Mouse (Mus musculus): ENCODE results near the gene Chn2. TPM values are rescaled to one million over a fixed set of nuclear protein-coding genes. Genes with fewer than 3 reads are reported as not detected.

Chn2 gene
- total RNA-seq, 2 experiments from 2014 or later, result 55.3 to 56.6 TPM

- intact Hi-C loops (cut with DNase I), result no loop called here
- no peak for DNase-seq (ENCODE audit: extremely low spot score in 1 of 2, low spot score in 2 of 2)
Measured at GRCm38 (mm10) chr6:54331765-54332164, 292.4 kb downstream of the Chn2 start.

GRCm38 (mm10) chr6:54332203-54332602 lies 292.8 kb downstream of the Chn2 start:
- no peak for DNase-seq (ENCODE audit: extremely low spot score in 1 of 2, low spot score in 2 of 2)
- intact Hi-C loops (cut with DNase I), result no loop called here

- intact Hi-C loops (cut with DNase I), result no loop called here
- DNase-seq (ENCODE audit: extremely low spot score in 1 of 2, low spot score in 2 of 2), result no peak
Measured at GRCm38 (mm10) chr6:54333116-54333651, 293.8 kb downstream of the Chn2 start.

GRCm38 (mm10) chr6:54333652-54334396 lies 294.5 kb downstream of the Chn2 start:
- intact Hi-C loops (cut with DNase I), result no loop called here
- DNase-seq (ENCODE audit: extremely low spot score in 1 of 2, low spot score in 2 of 2), result no peak

GRCm38 (mm10) chr6:54337321-54337720 lies 298.0 kb downstream of the Chn2 start:
- DNase-seq (ENCODE audit: extremely low spot score in 1 of 2, low spot score in 2 of 2), result no peak
- intact Hi-C loops (cut with DNase I), result no loop called here

DNA sequence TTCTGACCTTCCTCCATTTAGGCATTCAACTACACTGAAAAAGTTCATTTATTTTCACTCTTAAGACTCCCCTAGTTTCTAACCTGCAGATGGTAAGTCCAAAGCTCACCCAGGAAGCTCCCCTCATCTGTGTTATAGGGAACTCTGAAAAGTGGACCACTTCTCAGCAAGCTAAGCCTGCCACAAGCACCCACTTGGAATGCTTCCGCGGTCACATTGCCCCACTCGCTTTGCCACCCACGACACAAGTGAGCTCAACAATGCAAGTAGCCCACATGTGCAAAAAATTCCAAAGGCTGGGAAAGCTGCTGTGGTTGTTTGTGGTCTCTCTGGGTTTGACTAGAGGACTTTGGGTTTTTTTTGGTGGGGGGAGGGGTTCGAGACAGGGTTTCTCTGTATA lies 301.8 kb downstream of the Chn2 start:
- intact Hi-C loops (cut with DNase I), result no loop called here
- DNase-seq (ENCODE audit: extremely low spot score in 1 of 2, low spot score in 2 of 2), result no peak

GRCm38 (mm10) chr6:54342223-54342622 lies 302.9 kb downstream of the Chn2 start:
- intact Hi-C loops (cut with DNase I), result no loop called here
- no peak for DNase-seq (ENCODE audit: extremely low spot score in 1 of 2, low spot score in 2 of 2)

Other genes with a start within 250 kb of the Chn2 start
- gene Tril, start 218.7 kb upstream of the Chn2 start, total RNA-seq (2021), result 10 to 100 TPM; 47.6 to 50.3 TPM
- under 1 TPM in 1 of 2 experiments, not detected in 1; 0.24 TPM for gene Cpvl, start 60.9 kb upstream of the Chn2 start, total RNA-seq (2021)

Measured in left cerebral cortex, postnatal 10 days (tissue).